Mouse (Mus musculus) layer of hippocampus, adult 2 months (tissue): ENCODE results near the gene Gm28374. TPM values are rescaled to one million over a fixed set of nuclear protein-coding genes. Genes with fewer than 3 reads are reported as not detected.

ENCODE experiments used
- DNase-seq, 2 experiments: peaks; one replicate each; pipeline ENCODE4 v3.0.0; 2022; ENCODE audit warnings: low spot score in 2 of 2
- H3K27ac ChIP-seq: fragments of 200-600 bp; 2 replicates; pipeline ENCODE4 v1.8.1; 2022
- H3K4me3 ChIP-seq: fragments of 200-600 bp; 2 replicates; pipeline ENCODE4 v1.8.1; 2022; ENCODE audit warnings: mild to moderate bottlenecking
- CTCF ChIP-seq: fragments of 200-600 bp; conservative IDR thresholded peaks from 2 replicates; pipeline ENCODE4 v1.8.1; 2022; ENCODE audit warnings: antibody characterized with exemption, mild to moderate bottlenecking, moderate library complexity
- total RNA-seq, 2 experiments: library from RNA; stranded (reverse); gene quantifications; 2 replicates each; pipeline ENCODE4 v1.2.3; 2021

The Gm28374 gene
- total RNA-seq, 2 experiments from 2014 or later, result not detected

- peak; percentile 61 for TF ChIP-seq CTCF
- peak; percentile 94 to 96 for DNase-seq
- H3K4me3 ChIP-seq, result peak within 1 kb of the TSS; percentile 85
- peak within 1 kb of the TSS; percentile 96 for H3K27ac ChIP-seq
Measured at GRCm38 (mm10) chr19:6061021-6061533, 21.0 kb downstream of the Gm28374 start, which contains the start of gene Znhit2. Gene Znhit2 (plus strand): TSS chr19:6061192.

- TF ChIP-seq CTCF, result no peak
- no peak overlapping the region; the same call in 1 of the 2 replicates for H3K27ac ChIP-seq
- DNase-seq, result no peak
- peak overlapping the region; percentile 96 for H3K4me3 ChIP-seq
Measured at GRCm38 (mm10) chr19:6058966-6059365, 23.1 kb downstream of the Gm28374 start.

GRCm38 (mm10) chr19:6058513-6058912 is 23.5 kb downstream of the Gm28374 start:
- Histone ChIP-seq H3K27ac (peak overlapping the region; percentile 95), H3K4me3 (peak overlapping the region; percentile 96)
- no peak for TF ChIP-seq CTCF
- DNase-seq, result no peak

DNA sequence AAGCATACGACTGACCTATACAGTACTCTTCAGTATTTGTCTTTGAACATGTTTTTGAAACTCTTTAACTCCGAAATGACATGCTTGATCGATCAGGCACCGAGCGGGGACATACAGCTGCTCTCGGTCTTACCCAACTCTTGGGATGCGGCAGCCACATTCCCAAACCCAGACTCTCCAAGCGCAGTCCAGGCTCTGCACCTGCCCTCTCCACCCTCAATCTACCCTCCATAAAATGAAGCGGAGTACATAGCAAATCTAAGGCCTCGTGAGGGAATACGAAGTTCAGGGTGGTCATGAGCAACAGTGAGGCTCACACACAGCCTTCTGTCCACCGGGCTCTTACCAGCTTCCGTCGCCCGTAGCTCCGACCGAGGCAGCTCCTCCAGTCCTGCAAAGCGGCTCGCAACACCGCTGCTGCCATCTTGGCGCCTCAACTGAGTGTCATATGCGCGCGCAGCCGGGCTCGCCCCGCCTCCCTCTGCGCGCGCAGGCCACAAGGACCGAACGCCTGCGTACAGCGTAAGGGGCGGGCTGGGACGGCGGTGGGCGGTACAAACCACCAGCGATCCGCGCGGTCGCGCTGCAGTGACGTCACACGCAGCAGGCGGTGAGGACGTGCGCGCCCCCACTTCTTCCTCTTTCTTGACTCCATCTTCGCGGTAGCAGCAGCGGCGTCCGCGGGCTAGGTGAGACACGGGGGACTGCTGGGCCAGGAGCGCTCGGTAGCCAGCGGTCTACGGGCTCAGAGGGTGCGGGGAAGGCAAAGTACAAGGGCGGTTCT is 24.6 kb downstream of the Gm28374 start, which contains the start of the genes Mrpl49 and Fau:
Gene Mrpl49 (minus strand): TSS at position 473 of the 784 bp plus-strand sequence.
Gene Fau (plus strand): TSS at position 532 of the 784 bp plus-strand sequence.
- H3K27ac ChIP-seq, result peak within 1 kb of the TSS; percentile 95
- peak; percentile 98 for DNase-seq
- TF ChIP-seq CTCF, result no peak

GRCm38 (mm10) chr19:6056696-6057095 is 25.4 kb downstream of the Gm28374 start:
- H3K27ac ChIP-seq, result no peak overlapping the region
- no peak for TF ChIP-seq CTCF
- peak overlapping the region; percentile 96 for H3K4me3 ChIP-seq
- no peak for DNase-seq

More for the DNA sequence above, 24.6 kb downstream of the Gm28374 start, which contains the start of the genes Mrpl49 and Fau:
- H3K4me3 ChIP-seq, result peak within 1 kb of the TSS; percentile 96

GRCm38 (mm10) chr19:6054296-6054695 is 27.8 kb downstream of the Gm28374 start:
- DNase-seq, result no peak
- TF ChIP-seq CTCF, result no peak
- H3K27ac ChIP-seq, result no peak overlapping the region
- H3K4me3 ChIP-seq, result no peak overlapping the region

- H3K4me3 ChIP-seq, result no peak overlapping the region
- TF ChIP-seq CTCF, result no peak
Measured at GRCm38 (mm10) chr19:6052516-6052915, 29.5 kb downstream of the Gm28374 start.

DNA sequence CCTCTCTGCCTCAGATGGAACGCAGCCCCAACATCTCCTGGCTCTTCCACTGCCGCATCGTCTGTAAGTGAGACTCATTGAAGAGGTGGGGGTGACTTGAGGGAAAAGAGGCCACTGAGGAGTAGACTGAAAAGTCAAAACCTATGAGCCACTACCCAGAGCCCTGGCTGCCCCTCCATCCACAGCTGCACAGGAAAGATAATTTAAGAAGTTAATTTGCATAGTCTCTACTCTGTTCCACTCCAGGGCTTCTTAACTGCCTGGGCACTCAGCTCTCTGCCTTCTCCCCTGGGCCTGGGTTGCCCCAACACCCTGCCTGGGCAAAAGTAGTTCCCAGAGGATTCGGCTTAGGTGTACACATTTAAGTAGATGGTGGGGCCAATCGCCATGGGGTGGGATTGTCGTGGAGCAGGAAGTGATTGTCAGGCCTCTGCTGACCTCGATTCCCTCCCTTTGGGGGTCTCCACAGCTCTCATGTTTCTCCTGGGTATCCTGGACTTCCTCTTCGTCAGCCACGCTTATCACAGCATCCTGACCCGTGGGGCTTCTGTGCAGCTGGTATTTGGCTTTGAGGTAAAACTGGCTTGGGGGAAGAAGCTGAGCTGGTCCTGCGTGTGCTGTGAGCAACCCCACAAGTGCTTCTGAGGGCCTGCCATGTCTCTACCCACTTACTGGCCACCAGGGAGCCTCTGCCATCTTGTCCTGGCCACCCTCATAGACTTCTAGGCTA is 33.2 kb downstream of the Gm28374 start:
- TF ChIP-seq CTCF, result no peak

More at GRCm38 (mm10) chr19:6052516-6052915, 29.5 kb downstream of the Gm28374 start:
- H3K27ac ChIP-seq, result no peak overlapping the region
- no peak for DNase-seq

DNA sequence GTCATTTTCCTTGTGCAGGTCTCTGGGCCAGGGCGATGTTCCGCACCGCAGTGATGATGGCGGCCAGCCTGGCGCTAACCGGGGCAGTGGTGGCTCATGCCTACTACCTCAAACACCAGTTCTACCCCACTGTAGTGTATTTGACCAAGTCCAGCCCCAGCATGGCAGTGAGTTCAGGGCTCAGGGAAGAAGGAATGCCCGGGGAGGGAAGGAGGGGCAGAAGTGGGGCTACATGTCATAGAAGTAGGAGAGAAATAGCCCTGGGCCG is 34.2 kb downstream of the Gm28374 start:
- TF ChIP-seq CTCF, result no peak
- peak overlapping the region; percentile 99; the same call in 1 of the 2 replicates for H3K27ac ChIP-seq

More for the DNA sequence above, 33.2 kb downstream of the Gm28374 start:
- no peak for DNase-seq
- Histone ChIP-seq H3K4me3 (no peak overlapping the region), H3K27ac (no peak overlapping the region)

GRCm38 (mm10) chr19:6047154-6047898 is 34.7 kb downstream of the Gm28374 start:
- TF ChIP-seq CTCF, result no peak
- DNase-seq, result no peak
- Histone ChIP-seq H3K27ac (peak overlapping the region; percentile 99), H3K4me3 (peak overlapping the region; percentile 99)

More for the DNA sequence above, 34.2 kb downstream of the Gm28374 start:
- peak overlapping the region; percentile 99 for H3K4me3 ChIP-seq
- no peak for DNase-seq

- Histone ChIP-seq H3K27ac (peak within 1 kb of the TSS; percentile 99), H3K4me3 (peak within 1 kb of the TSS; percentile 99)
- peak; percentile 89 to 95 for DNase-seq
- TF ChIP-seq CTCF, result no peak
Measured at GRCm38 (mm10) chr19:6046294-6047153, 35.5 kb downstream of the Gm28374 start, which contains the start of gene Syvn1. Gene Syvn1 (plus strand): TSS chr19:6046576.
